Mouse (Mus musculus): ENCODE measurements around the gene Sept3. TPM values are rescaled to one million over a fixed set of nuclear protein-coding genes. Genes with fewer than 3 reads are reported as not detected.

The Sept3 gene
- total RNA-seq, 2 experiments from 2014 or later = 583 to 613 TPM

- no peak for DNase-seq (ENCODE audit: low spot score in 2 of 2)
Observed at GRCm38 (mm10) chr15:82339150-82339549, 64.5 kb downstream of the Sept3 start.

- DNase-seq (ENCODE audit: low spot score in 2 of 2) = no peak
Observed at GRCm38 (mm10) chr15:82339634-82340254, 65.1 kb downstream of the Sept3 start.

- no peak for DNase-seq (ENCODE audit: low spot score in 2 of 2)
Observed at GRCm38 (mm10) chr15:82340414-82341035, 65.8 kb downstream of the Sept3 start.

- DNase-seq (ENCODE audit: low spot score in 2 of 2) = no peak
Observed at GRCm38 (mm10) chr15:82341036-82341501, 66.4 kb downstream of the Sept3 start.

- no peak for DNase-seq (ENCODE audit: low spot score in 2 of 2)
Observed at GRCm38 (mm10) chr15:82341675-82342542, 67.2 kb downstream of the Sept3 start.

- DNase-seq (ENCODE audit: low spot score in 2 of 2) = no peak
Observed at GRCm38 (mm10) chr15:82342543-82342935, 67.8 kb downstream of the Sept3 start.

- DNase-seq (ENCODE audit: low spot score in 2 of 2) = no peak
Observed at GRCm38 (mm10) chr15:82343368-82344287, 68.9 kb downstream of the Sept3 start.

Other genes with a start within 250 kb of the Sept3 start
- gene Desi1, start 241.0 kb upstream of the Sept3 start, total RNA-seq (2021) = 100 to 1,000 TPM; 115 to 119 TPM
- gene Snu13, start 227.3 kb upstream of the Sept3 start, total RNA-seq (2021) = 10 to 100 TPM; 93.0 to 98.4 TPM
- gene 4930407I10Rik, start 215.7 kb upstream of the Sept3 start, total RNA-seq (2021) = not detected
- gene Mei1, start 204.9 kb upstream of the Sept3 start, total RNA-seq (2021) = under 1 TPM; 0.18 to 0.31 TPM
- gene Ccdc134, start 147.0 kb upstream of the Sept3 start, total RNA-seq (2021) = 10 to 100 TPM; 12.7 to 16.2 TPM
- 100 to 1,000 TPM; 187 to 189 TPM for gene Srebf2, start 127.7 kb upstream of the Sept3 start, total RNA-seq (2021)
- 1 to 10 TPM; 2.5 to 3.1 TPM for gene Shisa8, start 62.1 kb upstream of the Sept3 start, total RNA-seq (2021)
- under 1 TPM; 0.36 to 0.41 TPM for gene Tnfrsf13c, start 50.5 kb upstream of the Sept3 start, total RNA-seq (2021)
- 1 to 10 TPM; 5.1 to 5.3 TPM for gene Cenpm, start 30.1 kb upstream of the Sept3 start, total RNA-seq (2021)
- 10 to 100 TPM; 89.4 to 94.8 TPM for gene 1500009C09Rik, start 22.5 kb upstream of the Sept3 start, total RNA-seq (2021)
- not detected for gene Wbp2nl, start 24.1 kb downstream of the Sept3 start, total RNA-seq (2021)
- gene Naga, start 64.0 kb downstream of the Sept3 start, total RNA-seq (2021) = 10 to 100 TPM; 38.2 to 39.3 TPM
- under 1 TPM; 0.39 to 0.45 TPM for gene Pheta2, start 64.0 kb downstream of the Sept3 start, total RNA-seq (2021)
- gene Smdt1, start 64.1 kb downstream of the Sept3 start, total RNA-seq (2021) = 100 to 1,000 TPM; 147 to 152 TPM
- 100 to 1,000 TPM; 203 to 221 TPM for gene Ndufa6, start 79.4 kb downstream of the Sept3 start, total RNA-seq (2021)
- 10 to 100 TPM; 33.5 to 33.9 TPM for gene Cyp2d22, start 105.4 kb downstream of the Sept3 start, total RNA-seq (2021)
- gene Cyp2d11, start 119.1 kb downstream of the Sept3 start, total RNA-seq (2021) = not detected
- gene Cyp2d10, start 132.3 kb downstream of the Sept3 start, total RNA-seq (2021) = not detected
- not detected for gene Cyp2d9, start 158.5 kb downstream of the Sept3 start, total RNA-seq (2021)

Measured in layer of hippocampus, postnatal 14 days (tissue).